Mouse (Mus musculus) embryonic facial prominence, embryonic 14.5 days (tissue): ENCODE data around the gene Hecw2. TPM values are rescaled to one million over a fixed set of nuclear protein-coding genes. Genes with fewer than 3 reads are reported as not detected.

Experiments
- ATAC-seq: fragments of 200-750 bp; cut with Nextera tagmentation; 2 replicates; pipeline ENCODE4 v1.8.0; 2017; ENCODE audit warnings: low read depth, moderate number of reproducible peaks, moderate TSS enrichment
- DNase-seq: peaks from one replicate; pipeline ENCODE4 v3.0.0-alpha.2; 2015; ENCODE audit warnings: low spot score
- H3K27ac ChIP-seq: fragments of 300-500 bp; sonication (generic); replicated peaks from 2 replicates; pipeline ENCODE4 v1.5.1; 2014; ENCODE audit warnings: low read depth, mild to moderate bottlenecking, low read length, moderate library complexity
- H3K27me3 ChIP-seq: fragments of 300-500 bp; sonication (generic); replicated peaks from 2 replicates; pipeline ENCODE4 v1.6.1; 2014; ENCODE audit warnings: low read length; ENCODE audit not compliant: control insufficient read depth, insufficient read depth
- H3K36me3 ChIP-seq: fragments of 300-500 bp; sonication (generic); 2 replicates; pipeline ENCODE4 v1.6.1; 2014; ENCODE audit warnings: low read length, mixed read lengths; ENCODE audit not compliant: control insufficient read depth, insufficient read depth
- H3K4me1 ChIP-seq: fragments of 300-500 bp; sonication (generic); 2 replicates; pipeline ENCODE4 v1.6.1; 2014; ENCODE audit warnings: antibody characterized with exemption, low read length; ENCODE audit not compliant: control insufficient read depth, insufficient read depth
- H3K4me2 ChIP-seq: fragments of 300-500 bp; sonication (generic); 2 replicates; pipeline ENCODE4 v1.6.1; 2014; ENCODE audit warnings: low read depth, mild to moderate bottlenecking, low read length, moderate library complexity, mixed read lengths
- H3K4me3 ChIP-seq: fragments of 300-500 bp; sonication (generic); 2 replicates; pipeline ENCODE4 v1.5.1; 2014; ENCODE audit warnings: low read depth, mild to moderate bottlenecking, low read length
- H3K9ac ChIP-seq: fragments of 300-500 bp; sonication (generic); 2 replicates; pipeline ENCODE4 v1.6.1; 2014; ENCODE audit warnings: low read depth, mild to moderate bottlenecking, low read length, moderate library complexity, mixed read lengths
- H3K9me3 ChIP-seq: fragments of 300-500 bp; sonication (generic); 2 replicates; pipeline ENCODE4 v1.6.1; 2016; ENCODE audit warnings: low read length; ENCODE audit not compliant: control insufficient read depth
- WGBS: fragments of 180-500 bp; shearing (Covaris S2); extraction: QIAGEN DNeasy Blood & Tissue Kit; methylation state at CpG from one replicate; pipeline ENCODE4 v1.1.7; 2014; 5-methylcytosine and 5-hydroxymethylcytosine counted together
- microRNA-seq: library from miRNA; unstranded; fragments of <30 nt; microRNA quantifications from one replicate; pipeline ENCODE4, GENCODE M21; 2016; ENCODE audit warnings: borderline number of aligned reads
- polyA plus RNA-seq: library from polyadenylated mRNA; unstranded; fragments of >200 nt; fragmentation: Nextera tagmentation; extraction: Ambion mirVana; gene quantifications from 2 replicates; pipeline ENCODE4 v1.2.1, GENCODE M21; 2014

Gene Hecw2
- polyA plus RNA-seq, 1 experiment from 2014 or later, result 4.8 TPM

DNA sequence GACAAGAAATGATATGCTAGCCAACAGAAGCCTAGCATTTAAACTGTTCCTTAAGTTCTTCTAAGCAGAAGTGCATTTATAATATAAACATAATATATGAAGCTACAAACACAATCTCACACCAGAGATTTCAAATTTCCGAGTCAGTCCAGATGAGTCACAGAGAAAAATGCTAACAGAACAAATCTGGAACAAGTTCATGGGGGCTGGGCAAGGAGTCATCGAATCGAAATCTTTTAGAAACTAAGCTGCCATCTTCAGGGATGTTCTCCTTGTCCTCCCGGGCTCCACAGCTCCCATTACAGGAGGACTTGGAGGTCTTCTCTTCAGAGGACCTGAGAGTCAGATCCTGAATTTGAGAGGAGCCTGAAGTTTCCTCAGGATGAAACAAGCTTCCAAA, 437.7 kb downstream of the Hecw2 start:
- ATAC-seq (no peak), DNase-seq (no peak)
- H3K9me3 ChIP-seq, result no peaks in the 10 kb centered on the region
- 81% methylated on average over 4 of the region's 4 CpGs for WGBS
- no peak overlapping the region for H3K9ac ChIP-seq
- H3K4me2 ChIP-seq, result no peak overlapping the region
- no peak overlapping the region for H3K4me3 ChIP-seq
- no peak overlapping the region for H3K27ac ChIP-seq
- no peaks in the 10 kb centered on the region for H3K4me1 ChIP-seq
- no peaks in the 10 kb centered on the region for H3K27me3 ChIP-seq
- H3K36me3 ChIP-seq, result peaks cover 13% of the 10 kb centered on the region; the same call in 1 of the 2 replicates

Small RNAs within 50 kb of the gene (microRNA-seq; reads per million reads assigned to microRNA genes)
- not detected for gene Mir7681

Other genes starting within 250 kb of the Hecw2 start
- 0.14 and 0.20 TPM in 2 replicates for gene Ccdc150, start 55.5 kb upstream of the Hecw2 start, polyA plus RNA-seq
- 21.2 and 23.5 TPM in 2 replicates for gene Gtf3c3, start 243.8 kb upstream of the Hecw2 start, polyA plus RNA-seq